Mouse (Mus musculus): ENCODE results near the gene Magi2. TPM values are rescaled to one million over a fixed set of nuclear protein-coding genes. Genes with fewer than 3 reads are reported as not detected.

Magi2 gene
- polyA plus RNA-seq, 1 experiment from 2014 or later = 4.6 TPM

DNA sequence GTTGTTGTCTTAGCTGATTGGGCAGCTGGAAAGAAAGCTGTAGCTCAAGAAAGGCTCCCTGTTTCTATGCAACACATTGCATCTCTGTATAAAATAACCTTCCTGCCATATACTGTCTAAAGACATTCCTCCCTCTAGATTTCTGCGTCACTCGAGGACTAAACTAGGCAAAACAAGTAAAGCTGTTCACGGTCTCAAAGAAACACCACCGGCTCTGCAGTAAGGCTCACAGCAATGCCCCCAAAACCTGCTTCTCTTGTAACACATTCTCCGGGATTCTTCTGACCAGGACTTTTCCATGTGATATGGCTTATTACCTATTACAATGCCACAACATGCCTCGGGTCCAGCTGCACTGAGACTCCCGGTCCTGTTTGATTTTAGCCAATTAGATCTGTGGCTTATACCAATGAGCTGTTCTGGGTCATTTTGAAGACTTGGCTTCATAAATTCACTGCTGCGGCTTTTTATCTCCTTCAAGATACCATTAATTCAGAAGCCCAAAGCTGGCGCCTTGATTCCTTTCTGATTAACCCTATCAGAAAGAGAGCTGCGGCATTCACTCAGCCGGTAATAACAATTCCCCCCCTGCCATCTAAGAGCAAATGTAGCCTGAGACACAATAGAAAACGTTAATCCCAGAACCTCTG lies 520.2 kb downstream of the Magi2 start:
- H3K4me2 ChIP-seq = peak overlapping the region; percentile 26; the same call in 1 of the 2 replicates
- H3K9ac ChIP-seq (ENCODE audit: low read length) = peak overlapping the region; percentile 33; the same call in 1 of the 2 replicates
- ATAC-seq (ENCODE audit: low FRiP score) (peak; percentile 76), DNase-seq (ENCODE audit: low spot score, missing footprints) (peak; percentile 90)
- WGBS = 29% methylated on average over 12 of the region's 12 CpGs
- H3K27me3 ChIP-seq (ENCODE audit: control insufficient read depth, insufficient read depth, low read length) = no peaks in the 10 kb centered on the region
- no peaks in the 10 kb centered on the region for H3K9me3 ChIP-seq (ENCODE audit: control insufficient read depth, low read length)
- no peaks in the 10 kb centered on the region for H3K36me3 ChIP-seq (ENCODE audit: control insufficient read depth, insufficient read depth, low read length)
- 0 out of 2 replicates have a peak overlapping the region, but pooled peaks have one; percentile 46 for H3K27ac ChIP-seq (ENCODE audit: low read depth, low read length)
- peaks cover 9% of the 10 kb centered on the region for H3K4me1 ChIP-seq (ENCODE audit: control insufficient read depth, insufficient read depth, low read length)
- H3K4me3 ChIP-seq (ENCODE audit: low read depth, low read length) = no peak overlapping the region

DNA sequence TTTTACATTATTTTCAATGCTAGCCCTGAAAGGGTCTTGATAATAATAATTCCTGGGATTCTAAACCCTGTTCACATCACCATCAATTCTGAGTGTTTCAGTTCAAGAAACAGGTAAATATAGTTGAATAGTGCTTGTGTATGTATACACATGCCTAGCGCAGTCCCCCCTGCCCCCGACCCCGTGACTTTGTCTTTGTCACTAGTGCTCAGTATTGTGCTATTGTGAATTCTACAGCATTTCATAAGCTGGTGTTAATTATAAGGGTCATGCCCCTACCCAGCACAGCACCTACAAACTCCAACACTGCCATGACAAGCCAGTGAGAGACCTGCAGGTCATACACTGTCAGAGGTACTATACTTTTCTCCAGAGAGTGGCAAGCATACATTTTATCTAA lies 520.8 kb downstream of the Magi2 start:
- DNase-seq (ENCODE audit: low spot score, missing footprints) (peak; percentile 84), ATAC-seq (ENCODE audit: low FRiP score) (peak; percentile 68)
- no peaks in the 10 kb centered on the region for H3K9me3 ChIP-seq (ENCODE audit: control insufficient read depth, low read length)
- H3K4me3 ChIP-seq (ENCODE audit: low read depth, low read length) = no peak overlapping the region
- no peaks in the 10 kb centered on the region for H3K27me3 ChIP-seq (ENCODE audit: control insufficient read depth, insufficient read depth, low read length)
- 39% methylated on average over 3 of the region's 3 CpGs for WGBS
- H3K4me2 ChIP-seq = peak overlapping the region; percentile 26; the same call in 1 of the 2 replicates
- H3K9ac ChIP-seq (ENCODE audit: low read length) = no peak overlapping the region
- no peaks in the 10 kb centered on the region for H3K36me3 ChIP-seq (ENCODE audit: control insufficient read depth, insufficient read depth, low read length)
- no peak overlapping the region for H3K27ac ChIP-seq (ENCODE audit: low read depth, low read length)
- H3K4me1 ChIP-seq (ENCODE audit: control insufficient read depth, insufficient read depth, low read length) = peaks cover 9% of the 10 kb centered on the region

DNA sequence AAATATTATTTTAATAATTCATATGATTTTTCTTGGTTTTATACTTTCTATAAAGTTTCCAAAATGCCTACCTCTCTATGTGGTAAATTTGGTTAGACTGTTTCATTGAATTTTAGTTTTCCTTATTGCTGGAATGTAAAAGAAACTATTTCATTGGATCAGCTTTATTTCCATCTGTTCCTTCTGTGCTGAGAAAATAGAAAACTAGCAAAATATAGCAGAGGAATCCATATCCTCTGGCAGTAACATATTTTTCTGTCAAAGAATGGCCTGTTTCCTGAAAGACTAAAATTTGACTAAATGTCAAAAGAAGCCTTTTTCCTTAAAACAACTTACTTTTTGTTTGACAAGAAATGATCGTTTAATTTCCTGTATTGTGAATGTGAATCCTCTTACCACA lies 552.4 kb downstream of the Magi2 start:
- no peak for ATAC-seq (ENCODE audit: low FRiP score)

DNA sequence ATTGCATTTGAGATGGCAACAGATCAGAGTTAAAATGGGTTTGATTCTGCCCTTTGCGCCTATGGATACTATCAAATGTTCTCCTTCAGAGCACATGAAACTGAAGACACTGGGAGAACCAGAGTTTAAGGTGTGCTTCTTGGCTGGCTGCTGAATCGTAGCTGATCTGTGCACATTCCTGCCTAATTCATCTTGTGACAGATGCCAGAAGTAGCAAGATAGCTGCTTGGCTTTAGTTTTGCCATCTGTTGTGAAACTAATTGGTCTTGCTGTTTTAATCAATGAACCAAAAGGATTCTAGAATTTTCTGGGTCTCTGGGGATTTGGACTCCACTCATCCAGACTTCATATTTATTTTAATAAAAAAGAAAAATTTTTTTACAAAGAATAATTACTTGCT lies 553.2 kb downstream of the Magi2 start:
- H3K27ac ChIP-seq (ENCODE audit: low read depth, low read length) = no peak overlapping the region
- no peak overlapping the region for H3K4me2 ChIP-seq
- H3K36me3 ChIP-seq (ENCODE audit: control insufficient read depth, insufficient read depth, low read length) = no peaks in the 10 kb centered on the region
- H3K9ac ChIP-seq (ENCODE audit: low read length) = no peak overlapping the region
- no peak for DNase-seq (ENCODE audit: low spot score, missing footprints)
- H3K9me3 ChIP-seq (ENCODE audit: control insufficient read depth, low read length) = no peaks in the 10 kb centered on the region
- H3K4me1 ChIP-seq (ENCODE audit: control insufficient read depth, insufficient read depth, low read length) = no peaks in the 10 kb centered on the region
- WGBS = 72% methylated on average over 2 of the region's 2 CpGs
- ATAC-seq (ENCODE audit: low FRiP score) = no peak
- H3K27me3 ChIP-seq (ENCODE audit: control insufficient read depth, insufficient read depth, low read length) = no peaks in the 10 kb centered on the region
- H3K4me3 ChIP-seq (ENCODE audit: low read depth, low read length) = no peak overlapping the region

More for the DNA sequence above, 552.4 kb downstream of the Magi2 start:
- H3K27ac ChIP-seq (ENCODE audit: low read depth, low read length) = no peak overlapping the region
- H3K9me3 ChIP-seq (ENCODE audit: control insufficient read depth, low read length) = no peaks in the 10 kb centered on the region
- DNase-seq (ENCODE audit: low spot score, missing footprints) = no peak
- no peak overlapping the region for H3K4me3 ChIP-seq (ENCODE audit: low read depth, low read length)
- H3K9ac ChIP-seq (ENCODE audit: low read length) = no peak overlapping the region
- H3K4me2 ChIP-seq = no peak overlapping the region
- no peaks in the 10 kb centered on the region for H3K4me1 ChIP-seq (ENCODE audit: control insufficient read depth, insufficient read depth, low read length)
- no peaks in the 10 kb centered on the region for H3K27me3 ChIP-seq (ENCODE audit: control insufficient read depth, insufficient read depth, low read length)
- 83% methylated on average over 1 of the region's 1 CpGs for WGBS
- no peaks in the 10 kb centered on the region for H3K36me3 ChIP-seq (ENCODE audit: control insufficient read depth, insufficient read depth, low read length)

DNA sequence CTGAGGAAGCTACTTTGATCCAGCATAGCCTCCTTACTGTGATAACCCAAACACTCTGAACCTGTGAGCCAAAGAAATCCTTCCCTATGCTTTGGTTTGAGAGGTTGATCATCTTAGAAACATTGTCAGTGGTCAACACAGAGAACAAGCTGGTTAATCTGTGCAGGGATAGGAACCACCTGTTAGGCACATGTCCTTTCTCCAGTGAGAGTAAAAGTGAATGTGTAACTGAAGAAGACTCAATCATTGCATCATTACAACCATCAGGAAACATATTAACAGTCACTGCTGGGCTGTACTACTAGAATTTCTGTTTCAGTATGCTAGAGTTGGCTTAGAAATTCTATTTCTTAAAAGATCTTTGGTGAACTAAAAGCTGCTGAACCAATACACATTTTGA lies 558.5 kb downstream of the Magi2 start:
- no peak for ATAC-seq (ENCODE audit: low FRiP score)
- H3K36me3 ChIP-seq (ENCODE audit: control insufficient read depth, insufficient read depth, low read length) = no peaks in the 10 kb centered on the region
- H3K4me3 ChIP-seq (ENCODE audit: low read depth, low read length) = no peak overlapping the region
- H3K4me2 ChIP-seq = no peak overlapping the region
- no peak overlapping the region for H3K9ac ChIP-seq (ENCODE audit: low read length)
- peaks cover 11% of the 10 kb centered on the region for H3K4me1 ChIP-seq (ENCODE audit: control insufficient read depth, insufficient read depth, low read length)
- no peaks in the 10 kb centered on the region for H3K27me3 ChIP-seq (ENCODE audit: control insufficient read depth, insufficient read depth, low read length)
- H3K9me3 ChIP-seq (ENCODE audit: control insufficient read depth, low read length) = no peaks in the 10 kb centered on the region
- H3K27ac ChIP-seq (ENCODE audit: low read depth, low read length) = no peak overlapping the region
- no peak for DNase-seq (ENCODE audit: low spot score, missing footprints)

DNA sequence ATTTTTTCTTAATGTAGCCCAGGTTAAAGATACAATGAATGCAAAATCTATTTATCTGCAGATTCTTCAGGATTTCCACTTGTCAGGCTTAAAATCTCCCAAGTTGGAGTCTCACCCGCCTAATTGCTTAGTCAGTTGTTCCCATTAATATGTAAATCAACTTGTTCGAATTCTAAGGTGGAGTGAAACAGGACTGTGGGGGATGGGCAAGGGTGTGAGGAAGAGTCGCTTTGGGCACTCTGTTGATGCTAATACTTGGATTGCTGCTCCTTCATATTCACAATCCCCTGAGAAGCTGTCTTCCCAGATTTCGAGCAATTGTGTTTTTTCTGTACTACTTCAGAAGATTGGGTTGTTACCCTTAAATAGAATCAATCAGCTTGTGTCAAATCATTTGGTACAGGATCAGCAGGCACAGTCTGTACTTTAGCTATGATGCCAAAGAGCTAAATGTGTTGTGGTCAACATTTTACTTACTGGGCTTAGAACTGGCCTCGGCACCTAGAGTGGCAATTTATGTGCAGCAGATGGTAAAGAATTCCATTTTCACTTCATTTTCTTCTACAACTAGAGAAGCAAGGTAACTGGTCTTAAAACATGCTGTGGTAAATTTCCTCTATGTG lies 560.8 kb downstream of the Magi2 start:
- no peak overlapping the region for H3K4me2 ChIP-seq
- H3K9me3 ChIP-seq (ENCODE audit: control insufficient read depth, low read length) = no peaks in the 10 kb centered on the region
- peak; percentile 81 for ATAC-seq (ENCODE audit: low FRiP score)
- peaks cover 11% of the 10 kb centered on the region for H3K4me1 ChIP-seq (ENCODE audit: control insufficient read depth, insufficient read depth, low read length)
- no peak overlapping the region for H3K27ac ChIP-seq (ENCODE audit: low read depth, low read length)
- no peaks in the 10 kb centered on the region for H3K36me3 ChIP-seq (ENCODE audit: control insufficient read depth, insufficient read depth, low read length)
- H3K4me3 ChIP-seq (ENCODE audit: low read depth, low read length) = no peak overlapping the region
- no peaks in the 10 kb centered on the region for H3K27me3 ChIP-seq (ENCODE audit: control insufficient read depth, insufficient read depth, low read length)
- DNase-seq (ENCODE audit: low spot score, missing footprints) = peak; percentile 84
- WGBS = 25% methylated on average over 5 of the region's 5 CpGs
- H3K9ac ChIP-seq (ENCODE audit: low read length) = no peak overlapping the region

DNA sequence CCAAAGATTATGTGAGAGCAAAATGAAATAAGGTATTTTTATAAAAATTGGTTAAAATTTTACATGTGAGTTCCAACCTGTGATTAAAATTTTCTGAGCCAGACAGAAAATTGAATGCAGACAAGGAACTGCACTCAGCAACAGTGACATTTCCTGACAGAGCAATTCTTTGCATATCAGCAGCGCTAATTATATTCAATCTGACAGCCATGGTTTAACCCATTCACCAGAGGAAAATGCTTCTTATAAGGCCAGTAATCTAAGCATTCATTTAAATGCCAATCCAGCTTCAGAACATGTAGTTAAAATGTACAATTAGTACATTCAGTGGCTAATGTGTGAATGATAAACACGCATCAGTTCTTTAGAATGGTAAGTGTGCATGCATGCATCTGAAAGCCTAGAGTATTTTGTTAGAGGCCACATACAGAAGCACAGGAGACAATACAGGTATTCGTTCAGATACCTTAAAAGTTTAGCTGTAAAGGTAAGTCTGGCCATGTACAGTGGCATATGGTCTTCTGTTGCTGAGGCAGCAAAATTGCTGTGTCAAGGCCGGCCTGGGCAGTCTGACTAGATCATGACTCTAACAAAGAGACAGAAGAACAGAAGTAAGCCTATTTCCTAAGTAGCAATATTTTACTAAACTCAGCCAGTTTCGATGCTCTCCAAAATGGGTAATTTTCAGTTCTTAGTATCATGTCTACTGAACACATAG lies 576.4 kb downstream of the Magi2 start:
- peak; percentile 73 for ATAC-seq (ENCODE audit: low FRiP score)

DNA sequence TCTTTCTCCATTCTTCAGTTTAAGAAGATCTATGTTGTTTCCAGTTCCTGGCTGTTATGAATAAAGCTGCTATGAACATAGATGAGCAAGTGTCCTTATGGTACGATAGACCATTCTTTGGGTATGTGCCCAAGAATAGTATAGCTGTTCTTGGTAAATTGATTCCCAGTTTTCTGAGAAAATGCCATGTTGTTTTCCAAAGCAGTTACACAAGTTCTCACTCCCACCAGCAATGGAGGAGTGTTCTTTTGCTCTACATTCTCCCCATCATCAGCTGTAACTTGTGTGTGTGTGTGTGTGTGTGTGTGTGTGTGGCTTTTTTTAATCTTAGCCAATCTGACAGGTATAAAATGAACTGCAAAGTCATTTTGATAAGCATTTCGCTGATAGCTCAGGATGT lies 595.7 kb downstream of the Magi2 start:
- 94% methylated on average over 2 of the region's 2 CpGs for WGBS
- no peak overlapping the region for H3K27ac ChIP-seq (ENCODE audit: low read depth, low read length)
- no peaks in the 10 kb centered on the region for H3K27me3 ChIP-seq (ENCODE audit: control insufficient read depth, insufficient read depth, low read length)
- H3K4me2 ChIP-seq = no peak overlapping the region
- H3K36me3 ChIP-seq (ENCODE audit: control insufficient read depth, insufficient read depth, low read length) = no peaks in the 10 kb centered on the region
- no peaks in the 10 kb centered on the region for H3K4me1 ChIP-seq (ENCODE audit: control insufficient read depth, insufficient read depth, low read length)
- DNase-seq (ENCODE audit: low spot score, missing footprints) (no peak), ATAC-seq (ENCODE audit: low FRiP score) (no peak)
- H3K9ac ChIP-seq (ENCODE audit: low read length) = no peak overlapping the region
- no peaks in the 10 kb centered on the region for H3K9me3 ChIP-seq (ENCODE audit: control insufficient read depth, low read length)
- H3K4me3 ChIP-seq (ENCODE audit: low read depth, low read length) = no peak overlapping the region

More for the DNA sequence above, 576.4 kb downstream of the Magi2 start:
- no peak overlapping the region for H3K4me2 ChIP-seq
- H3K9ac ChIP-seq (ENCODE audit: low read length) = no peak overlapping the region
- no peak overlapping the region for H3K27ac ChIP-seq (ENCODE audit: low read depth, low read length)
- no peaks in the 10 kb centered on the region for H3K9me3 ChIP-seq (ENCODE audit: control insufficient read depth, low read length)
- H3K36me3 ChIP-seq (ENCODE audit: control insufficient read depth, insufficient read depth, low read length) = no peaks in the 10 kb centered on the region
- no peak for DNase-seq (ENCODE audit: low spot score, missing footprints)
- H3K27me3 ChIP-seq (ENCODE audit: control insufficient read depth, insufficient read depth, low read length) = no peaks in the 10 kb centered on the region
- H3K4me3 ChIP-seq (ENCODE audit: low read depth, low read length) = no peak overlapping the region
- 64% methylated on average over 5 of the region's 5 CpGs for WGBS
- peaks cover 3% of the 10 kb centered on the region for H3K4me1 ChIP-seq (ENCODE audit: control insufficient read depth, insufficient read depth, low read length)

DNA sequence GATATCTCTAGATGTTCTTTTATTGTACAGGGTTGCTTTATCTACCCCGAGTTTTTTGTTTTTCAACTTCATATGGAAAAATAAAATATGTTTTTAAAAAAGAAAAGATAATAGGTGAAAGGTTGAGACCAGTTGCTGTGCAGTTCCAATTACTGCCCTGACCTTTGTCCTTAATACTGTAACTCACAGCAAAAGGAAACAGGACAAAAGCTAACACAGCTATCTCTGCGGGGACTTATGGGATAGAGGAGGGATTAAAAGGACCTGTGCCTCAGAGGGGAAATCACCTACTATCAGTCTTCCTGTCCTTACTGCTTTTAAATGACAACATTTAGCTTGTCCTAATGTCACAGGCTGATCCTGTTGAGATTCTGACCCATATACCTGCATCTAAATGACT lies 599.1 kb downstream of the Magi2 start:
- Histone ChIP-seq H3K4me3 (ENCODE audit: low read depth, low read length) (no peak overlapping the region), H3K27me3 (ENCODE audit: control insufficient read depth, insufficient read depth, low read length) (no peaks in the 10 kb centered on the region), H3K27ac (ENCODE audit: low read depth, low read length) (no peak overlapping the region), H3K4me1 (ENCODE audit: control insufficient read depth, insufficient read depth, low read length) (no peaks in the 10 kb centered on the region), H3K9me3 (ENCODE audit: control insufficient read depth, low read length) (no peaks in the 10 kb centered on the region), H3K36me3 (ENCODE audit: control insufficient read depth, insufficient read depth, low read length) (no peaks in the 10 kb centered on the region), H3K9ac (ENCODE audit: low read length) (no peak overlapping the region), H3K4me2 (no peak overlapping the region)
- ATAC-seq (ENCODE audit: low FRiP score) (no peak), DNase-seq (ENCODE audit: low spot score, missing footprints) (no peak)
- WGBS = 83% methylated on average over 2 of the region's 2 CpGs
